14 mouse cellular contexts compared by ENCODE assay signal in the genomic region with DNA sequence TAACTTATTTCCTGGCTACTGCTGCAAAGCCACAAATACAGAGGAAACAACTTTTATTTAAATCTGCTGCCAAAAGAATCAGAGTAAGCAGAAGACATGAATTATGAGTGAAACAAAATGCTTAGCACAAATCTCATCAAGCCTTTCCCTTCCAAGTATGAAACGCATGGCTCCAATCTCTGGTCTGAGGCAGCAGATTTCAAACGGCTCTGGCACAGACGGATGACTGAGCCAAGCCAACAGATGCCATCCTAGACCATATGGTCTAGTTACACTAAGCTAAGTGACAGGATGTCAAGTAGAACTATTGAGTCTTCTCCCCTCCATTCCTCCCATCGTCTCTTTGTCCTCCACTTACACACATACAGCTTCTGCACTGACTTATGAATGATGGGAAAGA.
DNase-seq lines count a peak whose midpoint lies in the region; ATAC-seq and TF ChIP-seq lines count a peak whose summit lies in the region.
"Had no signal": no experiment of that assay in that cellular context is flagged by ENCODE, and none has a peak within 500 bp of the region (broad histone marks: within the 10 kb centered on the region; RNA-seq: fewer than 3 reads in every experiment).

No protein-coding gene starts in this region.

- no peaks in the 10 kb centered on the region for H3K36me3 ChIP-seq in hindbrain, embryonic 13.5 days
- H3K36me3 ChIP-seq in hindbrain, embryonic 12.5 days = no peaks in the 10 kb centered on the region
- no peaks in the 10 kb centered on the region for H3K36me3 ChIP-seq in neural tube, embryonic 15.5 days
- H3K36me3 ChIP-seq in forebrain, postnatal 0 days (ENCODE audit: insufficient read depth) = no peaks in the 10 kb centered on the region
- H3K36me3 ChIP-seq: embryonic facial prominence, embryonic 12.5 days had no signal

- DNase-seq in neural tube, embryonic 10.5 days (ENCODE audit: extremely low spot score, low spot score) = no peak
- peak; percentile 45 to 80 for DNase-seq in cerebellum, adult 2 months
- peak; percentile 86 for DNase-seq in forebrain, postnatal 0 days
- DNase-seq in adrenal gland, postnatal 25 days = no peak
- no peak for DNase-seq in heart, adult 9 months (ENCODE audit: low spot score in 2 of 2)
- DNase-seq: adrenal gland, adult 2 months; liver; lung, adult 2 months had no signal

- H3K4me1 ChIP-seq in hindbrain, embryonic 13.5 days (replicated peaks) = peaks cover 7% of the 10 kb centered on the region; the same call in 1 of the 2 replicates
- peaks cover 2% of the 10 kb centered on the region; the same call in 1 of the 2 replicates for H3K4me1 ChIP-seq in hindbrain, embryonic 12.5 days
- H3K4me1 ChIP-seq in neural tube, embryonic 15.5 days = peaks cover 1% of the 10 kb centered on the region; the same call in 1 of the 2 replicates
- peaks cover 6% of the 10 kb centered on the region; the same call in 1 of the 2 replicates for H3K4me1 ChIP-seq in cerebellum, adult 2 months (ENCODE audit: control insufficient read depth, insufficient read depth, low read length)
- H3K4me1 ChIP-seq in forebrain, postnatal 0 days (ENCODE audit: insufficient read depth) = 0 out of 2 replicates have a peak, but pooled peaks cover 4% of the 10 kb centered on the region

- H3K27ac ChIP-seq in hindbrain, embryonic 13.5 days = no peak overlapping the region
- H3K27ac ChIP-seq in hindbrain, embryonic 12.5 days = no peak overlapping the region
- 0 out of 2 replicates have a peak overlapping the region, but pooled peaks have one; percentile 5 for H3K27ac ChIP-seq in neural tube, embryonic 15.5 days (replicated peaks)
- no peak overlapping the region for H3K27ac ChIP-seq in cerebellum, adult 2 months (ENCODE audit: insufficient read depth, low read length)
- H3K27ac ChIP-seq in forebrain, postnatal 0 days (ENCODE audit: low read depth, low read length) = no peak overlapping the region
- H3K27ac ChIP-seq: embryonic facial prominence, embryonic 12.5 days had no signal

- TF ChIP-seq CTCF in cerebellum, adult 2 months (IDR thresholded peaks at IDR 0.05; ENCODE audit: borderline replicate concordance, insufficient read depth, low read depth, low read length) = no peak
- no peak for TF ChIP-seq CTCF in forebrain, postnatal 0 days (IDR thresholded peaks at IDR 0.05; ENCODE audit: low read depth)

- no peaks in the 10 kb centered on the region for H3K9me3 ChIP-seq in hindbrain, embryonic 13.5 days
- no peaks in the 10 kb centered on the region for H3K9me3 ChIP-seq in hindbrain, embryonic 12.5 days (replicated peaks)
- H3K9me3 ChIP-seq in neural tube, embryonic 15.5 days (replicated peaks) = no peaks in the 10 kb centered on the region
- no peaks in the 10 kb centered on the region for H3K9me3 ChIP-seq in forebrain, postnatal 0 days (ENCODE audit: low read length)
- H3K9me3 ChIP-seq: embryonic facial prominence, embryonic 12.5 days had no signal

- H3K4me3 ChIP-seq in hindbrain, embryonic 13.5 days = no peak overlapping the region
- no peak overlapping the region for H3K4me3 ChIP-seq in hindbrain, embryonic 12.5 days
- H3K4me3 ChIP-seq in neural tube, embryonic 15.5 days (replicated peaks) = no peak overlapping the region
- H3K4me3 ChIP-seq in cerebellum, adult 2 months (replicated peaks; ENCODE audit: insufficient read depth, low read depth, low read length) = no peak overlapping the region
- H3K4me3 ChIP-seq in forebrain, postnatal 0 days (ENCODE audit: low read depth, low read length) = no peak overlapping the region
- H3K4me3 ChIP-seq: embryonic facial prominence, embryonic 12.5 days had no signal

- H3K27me3 ChIP-seq in hindbrain, embryonic 13.5 days = no peaks in the 10 kb centered on the region
- H3K27me3 ChIP-seq in hindbrain, embryonic 12.5 days = no peaks in the 10 kb centered on the region
- H3K27me3 ChIP-seq in neural tube, embryonic 15.5 days (replicated peaks) = no peaks in the 10 kb centered on the region
- H3K27me3 ChIP-seq in cerebellum, adult 2 months (ENCODE audit: control insufficient read depth, insufficient read depth, low read length) = no peaks in the 10 kb centered on the region; the same call in 1 of the 2 replicates
- H3K27me3 ChIP-seq in forebrain, postnatal 0 days (ENCODE audit: insufficient read depth, low read length) = no peaks in the 10 kb centered on the region
- H3K27me3 ChIP-seq: embryonic facial prominence, embryonic 12.5 days had no signal

- no peak for TF ChIP-seq POLR2A in cerebellum, adult 2 months (IDR thresholded peaks at IDR 0.05; ENCODE audit: borderline replicate concordance, insufficient read depth, low read length)

- no peak overlapping the region for H3K9ac ChIP-seq in hindbrain, embryonic 13.5 days
- H3K9ac ChIP-seq in hindbrain, embryonic 12.5 days = no peak overlapping the region
- no peak overlapping the region for H3K9ac ChIP-seq in neural tube, embryonic 15.5 days (replicated peaks)
- H3K9ac ChIP-seq in forebrain, postnatal 0 days = no peak overlapping the region
- H3K9ac ChIP-seq: embryonic facial prominence, embryonic 12.5 days had no signal

- WGBS in hindbrain, embryonic 13.5 days = 58% methylated on average over 4 of the region's 4 CpGs
- WGBS in hindbrain, embryonic 12.5 days = 65% methylated on average over 4 of the region's 4 CpGs
- 55% methylated on average over 4 of the region's 4 CpGs for WGBS in neural tube, embryonic 15.5 days
- WGBS in cerebellum, adult 2 months = 7% methylated on average over 4 of the region's 4 CpGs
- WGBS in forebrain, postnatal 0 days = 55% methylated on average over 4 of the region's 4 CpGs

- 0 out of 2 replicates have a peak, but pooled peaks have one; percentile 36 for ATAC-seq in hindbrain, embryonic 13.5 days (ENCODE audit: low FRiP score)
- ATAC-seq in hindbrain, embryonic 12.5 days (ENCODE audit: low FRiP score) = no peak
- ATAC-seq in neural tube, embryonic 15.5 days (ENCODE audit: low FRiP score) = no peak
- peak; percentile 88 for ATAC-seq in forebrain, postnatal 0 days
- ATAC-seq: intestine, postnatal 0 days; midbrain, embryonic 16.5 days had no signal

- no peak overlapping the region for H3K4me2 ChIP-seq in hindbrain, embryonic 13.5 days
- no peak overlapping the region for H3K4me2 ChIP-seq in hindbrain, embryonic 12.5 days (replicated peaks)
- H3K4me2 ChIP-seq in neural tube, embryonic 15.5 days = no peak overlapping the region
- H3K4me2 ChIP-seq in forebrain, postnatal 0 days (ENCODE audit: low read depth) = no peak overlapping the region
- H3K4me2 ChIP-seq: embryonic facial prominence, embryonic 12.5 days had no signal

Comparison
In these comparisons a context has a peak if more than half of its experiments do, and no peak if none do; other contexts are left out.
1. ATAC-seq: peak in hindbrain, embryonic 13.5 days (single experiment) and forebrain, postnatal 0 days (single experiment); none in hindbrain, embryonic 12.5 days (single experiment) and neural tube, embryonic 15.5 days (single experiment).
2. DNase-seq: peak in cerebellum, adult 2 months (2 of 2) and forebrain, postnatal 0 days (single experiment); none in neural tube, embryonic 10.5 days (single experiment), adrenal gland, postnatal 25 days (single experiment) and heart, adult 9 months (0 of 2).